Mouse (Mus musculus) stomach, embryonic 16.5 days (tissue): Measurements from ENCODE around the gene Maff. TPM values are rescaled to one million over a fixed set of nuclear protein-coding genes. Genes with fewer than 3 reads are reported as not detected.
A peak's percentile ranks its signal among the peaks of the same experiment; 100 is the strongest.

Experiments
- ATAC-seq: fragments of 200-750 bp; cut with Nextera tagmentation; 2 replicates; pipeline ENCODE4 v1.8.0; 2017; ENCODE audit warnings: moderate number of reproducible peaks, moderate TSS enrichment; ENCODE audit not compliant: insufficient read depth, low FRiP score
- H3K27ac ChIP-seq: fragments of 300-500 bp; sonication (generic); 2 replicates; pipeline ENCODE4 v1.5.1; 2014; ENCODE audit warnings: low read length
- H3K27me3 ChIP-seq: fragments of 300-500 bp; sonication (generic); 2 replicates; pipeline ENCODE4 v1.6.1; 2014; ENCODE audit warnings: low read length, control low read depth, mixed read lengths; ENCODE audit not compliant: control insufficient read depth, insufficient read depth
- H3K36me3 ChIP-seq: fragments of 300-500 bp; sonication (generic); 2 replicates; pipeline ENCODE4 v1.6.1; 2014; ENCODE audit warnings: low read length; ENCODE audit not compliant: control insufficient read depth, insufficient read depth
- H3K4me1 ChIP-seq: fragments of 300-500 bp; sonication (generic); 2 replicates; pipeline ENCODE4 v1.6.1; 2014; ENCODE audit warnings: low read length, control low read depth, mixed read lengths; ENCODE audit not compliant: control insufficient read depth, insufficient read depth
- H3K4me2 ChIP-seq: fragments of 300-500 bp; sonication (generic); 2 replicates; pipeline ENCODE4 v1.6.1; 2014; ENCODE audit warnings: low read depth, low read length, mixed read lengths
- H3K4me3 ChIP-seq: fragments of 300-500 bp; sonication (generic); replicated peaks from 2 replicates; pipeline ENCODE4 v1.5.1; 2014; ENCODE audit warnings: mild to moderate bottlenecking, low read length
- H3K9ac ChIP-seq: fragments of 300-500 bp; sonication (generic); 2 replicates; pipeline ENCODE4 v1.6.1; 2014; ENCODE audit warnings: low read length
- H3K9me3 ChIP-seq: fragments of 300-500 bp; sonication (generic); replicated peaks from 2 replicates; pipeline ENCODE4 v1.6.1; 2016; ENCODE audit warnings: low read length, control low read depth; ENCODE audit not compliant: control insufficient read depth
- WGBS: fragments of 180-500 bp; shearing (Covaris S2); extraction: QIAGEN DNeasy Blood & Tissue Kit; methylation state at CpG from one replicate; pipeline ENCODE4 v1.1.7; 2014; 5-methylcytosine and 5-hydroxymethylcytosine counted together
- polyA plus RNA-seq: library from polyadenylated mRNA; unstranded; fragments of >200 nt; fragmentation: Nextera tagmentation; extraction: Ambion mirVana; gene quantifications from 2 replicates; pipeline ENCODE4 v1.2.1, GENCODE M21; 2015

Maff gene
- polyA plus RNA-seq, 1 experiment from 2014 or later = 5.2 TPM

GRCm38 (mm10) chr15:79357036-79357911 lies 10.9 kb downstream of the Maff start:
- Histone ChIP-seq H3K9ac (peak overlapping the region; percentile 82), H3K27me3 (no peaks in the 10 kb centered on the region), H3K4me3 (peak overlapping the region; percentile 46), H3K9me3 (no peaks in the 10 kb centered on the region), H3K36me3 (peaks cover 2% of the 10 kb centered on the region), H3K4me1 (peaks cover 54% of the 10 kb centered on the region), H3K4me2 (peak overlapping the region; percentile 99), H3K27ac (peak overlapping the region; percentile 79)
- under 1% methylated on average over 75 of the region's 77 CpGs for WGBS
- peak; percentile 91 for ATAC-seq

DNA sequence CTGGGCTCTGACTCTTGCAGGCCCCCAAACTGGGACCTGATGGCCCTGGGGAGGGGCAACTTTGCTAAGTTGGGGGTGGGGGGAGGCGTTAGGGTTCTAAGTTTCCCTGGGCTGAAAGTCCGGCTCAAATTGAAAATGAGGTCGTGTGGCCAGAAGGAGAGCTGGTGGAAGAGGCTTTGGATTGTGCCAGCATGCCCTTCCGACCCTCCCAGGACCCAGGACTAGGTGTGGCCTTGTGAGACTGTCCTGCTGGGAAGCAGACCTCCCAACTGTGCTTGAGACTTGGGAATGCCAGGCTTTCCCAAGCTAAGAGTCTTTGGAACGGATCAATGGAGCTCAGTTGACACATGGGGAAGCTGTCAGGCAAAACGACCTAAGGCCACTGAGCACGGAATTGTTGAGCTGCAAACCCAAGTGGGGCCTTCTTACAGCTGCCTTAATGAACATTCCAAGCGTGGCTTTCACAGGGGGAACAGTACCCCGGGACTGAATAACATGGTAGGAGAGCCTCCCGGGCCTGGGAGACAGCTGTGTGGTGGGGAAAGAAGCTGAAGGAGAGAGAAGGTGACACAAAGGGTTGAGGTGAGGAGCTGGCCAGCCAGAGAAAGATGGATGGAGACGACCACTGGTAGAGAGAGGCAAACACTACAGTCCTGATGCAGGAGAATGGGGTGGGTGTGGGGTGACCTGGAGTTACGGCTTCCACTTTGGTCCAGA lies 11.7 kb downstream of the Maff start:
- peak overlapping the region; percentile 56; the same call in 1 of the 2 replicates for H3K9ac ChIP-seq

DNA sequence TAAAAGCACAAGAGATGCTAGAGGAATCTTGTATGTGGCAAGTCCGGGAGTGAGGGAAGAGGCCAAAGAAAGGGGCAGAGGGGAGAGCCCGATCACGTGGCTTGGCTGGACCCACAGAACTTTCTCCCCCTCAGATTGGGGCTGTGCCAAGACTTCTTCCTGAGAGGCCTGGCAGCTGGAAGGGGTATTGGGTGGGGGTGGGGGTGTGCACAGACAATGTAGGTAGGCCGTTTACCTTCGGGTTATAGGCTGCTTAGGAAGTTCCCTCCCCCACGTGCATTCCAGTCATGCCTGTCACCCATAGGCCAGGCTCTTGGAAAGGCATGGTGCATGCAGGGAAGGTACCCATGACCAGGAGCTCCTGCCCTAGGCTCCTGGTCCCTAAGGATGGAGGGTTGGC lies 13.5 kb downstream of the Maff start:
- no peak for ATAC-seq
- Histone ChIP-seq H3K4me3 (no peak overlapping the region), H3K9ac (0 out of 2 replicates have a peak overlapping the region, but pooled peaks have one; percentile 0), H3K27ac (peak overlapping the region; percentile 39; the same call in 1 of the 2 replicates), H3K4me1 (peaks cover 45% of the 10 kb centered on the region), H3K4me2 (no peak overlapping the region), H3K36me3 (peaks cover 7% of the 10 kb centered on the region), H3K27me3 (no peaks in the 10 kb centered on the region), H3K9me3 (no peaks in the 10 kb centered on the region)
- 9% methylated on average over 6 of the region's 6 CpGs for WGBS

More for the DNA sequence above, 11.7 kb downstream of the Maff start:
- no peak for ATAC-seq
- H3K27ac ChIP-seq = peak overlapping the region; percentile 72
- peaks cover 7% of the 10 kb centered on the region for H3K36me3 ChIP-seq
- H3K9me3 ChIP-seq = no peaks in the 10 kb centered on the region
- peaks cover 49% of the 10 kb centered on the region for H3K4me1 ChIP-seq
- H3K4me3 ChIP-seq = no peak overlapping the region
- H3K27me3 ChIP-seq = no peaks in the 10 kb centered on the region
- 37% methylated on average over 12 of the region's 12 CpGs for WGBS
- peak overlapping the region; percentile 99 for H3K4me2 ChIP-seq

- no peak for ATAC-seq
- Histone ChIP-seq H3K9me3 (no peaks in the 10 kb centered on the region), H3K27me3 (no peaks in the 10 kb centered on the region), H3K27ac (peak overlapping the region; percentile 40; the same call in 1 of the 2 replicates), H3K4me2 (no peak overlapping the region), H3K36me3 (peaks cover 12% of the 10 kb centered on the region), H3K9ac (no peak overlapping the region), H3K4me1 (peaks cover 45% of the 10 kb centered on the region), H3K4me3 (no peak overlapping the region)
- 34% methylated on average over 7 of the region's 7 CpGs for WGBS
Observed at GRCm38 (mm10) chr15:79360371-79360770, 13.9 kb downstream of the Maff start.

DNA sequence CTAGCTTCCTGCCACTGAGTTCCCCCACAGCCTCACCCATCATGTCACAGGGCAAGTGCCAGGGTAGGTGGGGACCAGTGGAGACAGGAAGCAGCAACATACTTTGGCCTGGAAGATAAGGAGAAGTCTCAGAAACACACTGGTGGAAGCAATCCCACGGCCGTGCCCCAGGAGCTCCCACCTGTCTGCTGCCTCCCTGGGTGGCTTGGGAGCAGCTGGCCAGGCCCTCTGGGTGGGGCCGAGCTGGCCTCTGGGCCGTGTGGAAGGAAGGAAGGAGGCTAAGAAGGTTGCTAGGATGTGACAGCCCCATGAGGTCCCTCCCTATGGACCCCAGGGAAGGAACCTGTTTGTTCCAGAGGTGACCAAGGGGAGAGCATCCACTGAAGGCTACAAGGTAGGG lies 14.6 kb downstream of the Maff start:
- Histone ChIP-seq H3K4me3 (no peak overlapping the region), H3K27me3 (no peaks in the 10 kb centered on the region), H3K9ac (0 out of 2 replicates have a peak overlapping the region, but pooled peaks have one; percentile 7), H3K9me3 (no peaks in the 10 kb centered on the region), H3K36me3 (peaks cover 15% of the 10 kb centered on the region), H3K27ac (peak overlapping the region; percentile 40; the same call in 1 of the 2 replicates), H3K4me1 (peaks cover 41% of the 10 kb centered on the region), H3K4me2 (no peak overlapping the region)
- ATAC-seq = no peak
- WGBS = 25% methylated on average over 4 of the region's 4 CpGs

GRCm38 (mm10) chr15:79364120-79364519 lies 17.7 kb downstream of the Maff start:
- no peak overlapping the region for H3K27ac ChIP-seq
- 62% methylated on average over 6 of the region's 6 CpGs for WGBS

GRCm38 (mm10) chr15:79365068-79365467 lies 18.6 kb downstream of the Maff start:
- Histone ChIP-seq H3K27ac (no peak overlapping the region), H3K36me3 (peaks cover 15% of the 10 kb centered on the region), H3K9ac (no peak overlapping the region), H3K4me1 (peaks cover 45% of the 10 kb centered on the region), H3K4me2 (no peak overlapping the region), H3K4me3 (no peak overlapping the region), H3K27me3 (no peaks in the 10 kb centered on the region), H3K9me3 (no peaks in the 10 kb centered on the region)
- WGBS = 96% methylated on average over 12 of the region's 12 CpGs
- ATAC-seq = no peak

More at GRCm38 (mm10) chr15:79364120-79364519, 17.7 kb downstream of the Maff start:
- Histone ChIP-seq H3K36me3 (peaks cover 15% of the 10 kb centered on the region), H3K4me2 (no peak overlapping the region), H3K4me1 (peaks cover 43% of the 10 kb centered on the region), H3K27me3 (no peaks in the 10 kb centered on the region), H3K4me3 (no peak overlapping the region), H3K9me3 (no peaks in the 10 kb centered on the region), H3K9ac (0 out of 2 replicates have a peak overlapping the region, but pooled peaks have one; percentile 17)
- no peak for ATAC-seq

- Histone ChIP-seq H3K27ac (no peak overlapping the region), H3K4me1 (peaks cover 36% of the 10 kb centered on the region), H3K36me3 (peaks cover 15% of the 10 kb centered on the region), H3K4me3 (no peak overlapping the region), H3K9ac (no peak overlapping the region), H3K27me3 (no peaks in the 10 kb centered on the region), H3K4me2 (no peak overlapping the region), H3K9me3 (no peaks in the 10 kb centered on the region)
- WGBS = 89% methylated on average over 5 of the region's 5 CpGs
- ATAC-seq = no peak
Observed at GRCm38 (mm10) chr15:79366402-79366801, 20.0 kb downstream of the Maff start.
